9 mouse cellular contexts compared by ENCODE assay signal in genomic region chr7:45238723-45239496, GRCm38 (mm10). TPM values are rescaled to one million over a fixed set of nuclear protein-coding genes. Genes with fewer than 3 reads are reported as not detected.
DNase-seq lines count a peak whose midpoint lies in the region; ATAC-seq and TF ChIP-seq lines count a peak whose summit lies in the region.
"Had no signal": no experiment of that assay in that cellular context is flagged by ENCODE, and none has a peak within 500 bp of the region (broad histone marks: within the 10 kb centered on the region; RNA-seq: fewer than 3 reads in every experiment).

Gene Cd37 (minus strand): TSS chr7:45239115.

- H3K9me3 ChIP-seq in midbrain, postnatal 0 days (ENCODE audit: low read length) = no peaks in the 10 kb centered on the region
- H3K9me3 ChIP-seq: embryonic facial prominence, embryonic 12.5 days had no signal

- no peaks in the 10 kb centered on the region for H3K36me3 ChIP-seq in midbrain, postnatal 0 days (ENCODE audit: insufficient read depth, low read length)
- H3K36me3 ChIP-seq: embryonic facial prominence, embryonic 12.5 days had no signal

- no peak for TF ChIP-seq CTCF in midbrain, postnatal 0 days (IDR thresholded peaks at IDR 0.05)
- TF ChIP-seq CTCF in left cerebral cortex, adult 2 months (IDR thresholded peaks at IDR 0.05) = no peak

- no peak within 1 kb of the TSS for H3K4me3 ChIP-seq in midbrain, postnatal 0 days (ENCODE audit: low read depth, low read length)
- no peak within 1 kb of the TSS for H3K4me3 ChIP-seq in left cerebral cortex, adult 2 months

- H3K27me3 ChIP-seq in midbrain, postnatal 0 days (ENCODE audit: insufficient read depth, low read length) = peaks cover 5% of the 10 kb centered on the region; the same call in 1 of the 2 replicates

- peak; percentile 94 for ATAC-seq in inflammation-experienced regulatory T-cells, adult 6 months
- ATAC-seq in midbrain, postnatal 0 days (ENCODE audit: low FRiP score) = no peak

- peak; percentile 91 for DNase-seq in CD4-positive helper T cell, adult 2 months (ENCODE audit: low read depth, low spot score)
- peak; percentile 87 for DNase-seq in MEL-GATA-1-ER (ENCODE audit: extremely low read depth, low read depth)
- DNase-seq in naive thymus-derived CD4-positive, alpha-beta T cell, adult 2 months (ENCODE audit: low read depth) = peak; percentile 92
- no peak for DNase-seq in embryo, embryonic 9.5 days (ENCODE audit: extremely low spot score)
- no peak for DNase-seq in midbrain, postnatal 0 days (ENCODE audit: low spot score)
- no peak for DNase-seq in cerebellum, adult 9-11 months
- DNase-seq in left cerebral cortex, adult 2 months (ENCODE audit: extremely low spot score in 1 of 2, low spot score in 2 of 2) = no peak

- H3K27ac ChIP-seq in midbrain, postnatal 0 days (ENCODE audit: low read depth, low read length) = no peak within 1 kb of the TSS
- H3K27ac ChIP-seq in left cerebral cortex, adult 2 months = no peak within 1 kb of the TSS
- H3K27ac ChIP-seq: embryonic facial prominence, embryonic 12.5 days had no signal

- 41% methylated on average over 20 of the region's 20 CpGs for WGBS in midbrain, postnatal 0 days

- no peak within 1 kb of the TSS for H3K9ac ChIP-seq in midbrain, postnatal 0 days (replicated peaks; ENCODE audit: low read length, poor library complexity, severe bottlenecking)
- H3K9ac ChIP-seq: embryonic facial prominence, embryonic 12.5 days had no signal

- H3K4me2 ChIP-seq in midbrain, postnatal 0 days (ENCODE audit: low read depth, low read length, poor library complexity, severe bottlenecking) = no peak within 1 kb of the TSS

- peaks cover 12% of the 10 kb centered on the region for H3K4me1 ChIP-seq in midbrain, postnatal 0 days (ENCODE audit: insufficient read depth, low read length)

- intact Hi-C loops in left cerebral cortex, adult 2 months (cut with DNase I) = no loop called here

RNA-seq across cellular contexts. Expression of gene Cd37, which starts in this region (rescaled TPM):
- polyA plus RNA-seq in inflammation-experienced regulatory T-cells, adult 6 months (2017; shearing (Covaris generic)) = 100 to 1,000 TPM; 390 to 554 (median 476) TPM
- total RNA-seq in midbrain, postnatal 0 days (2014; rRNA removed) = 1.2 and 1.7 TPM in 2 replicates
- polyA plus RNA-seq in midbrain, postnatal 0 days (2015; fragmentation: Nextera tagmentation; extraction: Ambion mirVana) = 1.5 and 2.4 TPM in 2 replicates
- 1 to 10 TPM; 4.2 to 5.4 TPM for total RNA-seq in left cerebral cortex, adult 2 months (2021)

Comparison
In these comparisons a context has a peak if more than half of its experiments do, and no peak if none do; other contexts are left out.
1. RNA of gene Cd37 (polyA plus RNA-seq): 390 to 554 TPM in inflammation-experienced regulatory T-cells, adult 6 months; 1.5 to 2.4 TPM in midbrain, postnatal 0 days; every median in the first group is over 100 times any median in the second.
2. DNase-seq: peak in CD4-positive helper T cell, adult 2 months (single experiment), MEL-GATA-1-ER (single experiment) and naive thymus-derived CD4-positive, alpha-beta T cell, adult 2 months (single experiment); none in embryo, embryonic 9.5 days (single experiment), midbrain, postnatal 0 days (single experiment), cerebellum, adult 9-11 months (single experiment) and left cerebral cortex, adult 2 months (0 of 2).